Mouse (Mus musculus) ES-Bruce4 (cell line): ENCODE results near the gene Togaram2.

Experiments used
- CTCF ChIP-seq: IDR thresholded peaks from one replicate; pipeline ENCODE4 v1.8.1; 2011; ENCODE audit warnings: low read depth, low read length
- EP300 ChIP-seq: IDR thresholded peaks from 2 replicates; pipeline ENCODE4 v1.6.1; 2011; ENCODE audit warnings: low read depth, low read length; ENCODE audit not compliant: insufficient read depth

GRCm38 (mm10) chr17:71683281-71683680, 10.2 kb downstream of the Togaram2 start:
- TF ChIP-seq EP300 (no peak), CTCF (no peak)
